Mouse (Mus musculus) erythroblast, embryonic 14.5 days (primary cell): ENCODE data around the gene Fbp1.

Experiments used
- GATA1 ChIP-seq: IDR thresholded peaks from 2 replicates; pipeline ENCODE4 v1.6.1; 2012; ENCODE audit warnings: low read length, inconsistent platforms, mixed read lengths
- TAL1 ChIP-seq: IDR thresholded peaks from 3 replicates; pipeline ENCODE4 v1.6.1; 2012; ENCODE audit warnings: low read length, inconsistent platforms, mixed read lengths

GRCm38 (mm10) chr13:62833341-62833740 lies 54.7 kb downstream of the Fbp1 start:
- TF ChIP-seq GATA1: no peak
- TF ChIP-seq TAL1: no peak
